Mouse (Mus musculus) Patski (cell line): ENCODE results near the gene Cd164. TPM values are rescaled to one million over a fixed set of nuclear protein-coding genes. Genes with fewer than 3 reads are reported as not detected.
"Not testable (repeated sequence)": the region's sequence is repeated elsewhere in the genome, so short reads cannot be mapped to it uniquely, and the experiment has no call there.

ENCODE experiments used
- ATAC-seq: fragments of 100-300 bp; one replicate; pipeline ENCODE4 v1.8.0; 2021
- CTCF ChIA-PET: fragments of 350-600 bp; sonication (Branson Sonifier 250); formaldehyde crosslinking; loops from one replicate; lab custom pipeline; 2022; ENCODE audit warnings: inconsistent platforms; lab: Charles Lee
- POLR2A ChIA-PET: fragments of 350-600 bp; sonication (Branson Sonifier 250); formaldehyde crosslinking; loops from one replicate; lab custom pipeline; 2022; ENCODE audit warnings: antibody characterized with exemption, inconsistent platforms; lab: Charles Lee
- DNase-seq: peaks from one replicate; pipeline ENCODE4 v3.0.0-alpha.2; 2011; ENCODE audit warnings: low read depth, low spot score
- H3K27me3 ChIP-seq: fragments of 371-371 bp; one replicate; pipeline ENCODE4 v1.5.1; 2021
- CTCF ChIP-seq: fragments of 100-300 bp; IDR thresholded peaks from one replicate; pipeline ENCODE4 v1.5.1; 2021
- in situ Hi-C: fragments of 300-500 bp; cut with MboI; formaldehyde crosslinking; loops from 3 replicates; pipeline ENCODE4 v1.11.1; 2018; ENCODE audit warnings: low pct_unique_long_range_greater_than_20kb, mixed read lengths
- polyA plus RNA-seq: library from polyadenylated mRNA; unstranded; gene quantifications from one replicate; pipeline ENCODE4 v1.2.3, GENCODE M21; 2021

Cd164 gene
- polyA plus RNA-seq, 1 experiment from 2014 or later: 433 TPM

DNA sequence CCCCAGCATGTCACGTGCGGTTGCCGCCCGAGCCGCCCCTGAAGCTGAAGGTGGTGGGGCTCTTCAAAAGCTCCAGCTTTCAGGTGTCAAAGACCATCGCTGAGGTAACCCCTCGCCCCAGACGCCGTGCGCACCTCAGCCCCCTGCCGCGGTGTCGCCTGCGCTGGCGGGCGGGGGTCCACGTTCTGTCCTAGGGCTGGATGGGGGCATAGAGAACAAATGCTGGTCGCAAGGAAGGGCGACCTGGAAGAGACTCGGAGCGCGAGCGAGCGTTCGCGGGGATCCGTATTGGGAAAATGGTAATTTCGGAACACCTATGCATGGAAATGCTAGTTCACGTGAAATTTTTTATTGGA is 28.7 kb upstream of the Cd164 start:
- TF ChIP-seq CTCF: no peak
- ChIA-PET POLR2A (interaction anchor here (0.6 to 1.3 kb wide), 4 partner anchors 13 to 1644 kb away, joined by 3 to 6 read pairs (median 4); partner anchors contain the start of gene Zbtb24), CTCF (interaction anchor here (1.0 kb wide), 1 partner anchor 14 kb away, joined by 3 read pairs; the partner anchor contains the start of gene Mical1)
- ATAC-seq (peak; percentile 3), DNase-seq (no peak)
- H3K27me3 ChIP-seq: no peaks in the 10 kb centered on the region
- in situ Hi-C loops: no loop called here

DNA sequence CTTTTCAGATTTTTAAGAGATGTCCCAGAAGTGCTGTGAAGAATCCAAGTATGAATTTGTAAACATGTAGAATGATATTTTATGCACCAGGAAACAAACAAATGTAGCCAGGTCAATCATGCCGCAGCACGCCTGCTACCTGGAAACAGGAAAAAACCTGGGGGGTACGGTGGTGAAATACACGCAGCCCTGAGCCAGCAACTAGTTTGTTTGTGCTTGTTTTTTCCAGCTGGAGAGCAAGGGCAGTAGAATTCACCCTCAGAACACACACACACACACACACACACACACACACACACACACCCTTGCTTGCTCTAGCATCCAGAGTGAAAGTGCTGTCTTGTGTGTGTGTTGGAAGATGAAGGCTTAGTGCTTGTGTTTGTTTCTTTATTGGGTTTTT is 28.1 kb upstream of the Cd164 start:
- in situ Hi-C loops: no loop called here
- ATAC-seq: no peak
- TF ChIP-seq CTCF: no peak
- no peaks in the 10 kb centered on the region for H3K27me3 ChIP-seq
- ChIA-PET POLR2A (interaction anchor here (0.6 to 1.3 kb wide), 6 partner anchors 14 to 1643 kb away, joined by 3 to 4 read pairs (median 3); no protein-coding TSS in a partner anchor), CTCF (no interaction called here)
- DNase-seq: no peak

DNA sequence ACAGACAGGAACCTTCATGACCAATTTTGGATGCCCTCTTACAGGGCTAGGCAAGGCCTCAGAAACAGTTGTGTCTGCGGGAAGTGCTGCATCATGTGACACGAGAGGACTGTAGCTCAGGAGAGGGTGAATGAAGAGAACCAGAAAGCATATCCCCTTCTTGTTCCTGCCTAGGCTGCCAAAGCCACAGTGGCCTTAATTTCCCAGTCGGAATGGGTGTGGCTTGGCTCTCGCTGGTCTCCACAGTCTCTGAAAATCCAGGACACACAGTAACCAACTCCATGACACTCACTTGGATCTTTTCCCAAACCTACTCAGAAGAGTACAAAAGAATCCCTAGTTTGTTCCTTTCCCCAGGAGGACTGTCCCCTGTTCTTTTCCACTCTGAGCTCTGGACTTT is 18.3 kb upstream of the Cd164 start:
- CTCF ChIA-PET: interaction anchor here (1.6 kb wide), 1 partner anchor 20 kb away, joined by 3 read pairs; no protein-coding TSS in a partner anchor
- TF ChIP-seq CTCF: no peak
- ATAC-seq: no peak
- in situ Hi-C loops: loop anchor here (5.0 kb wide), 2 partner anchors 199 to 499 kb away; partner anchors contain the start of genes Ak9 and Fig4
- H3K27me3 ChIP-seq: no peaks in the 10 kb centered on the region
- no peak for DNase-seq
- POLR2A ChIA-PET: no interaction called here

DNA sequence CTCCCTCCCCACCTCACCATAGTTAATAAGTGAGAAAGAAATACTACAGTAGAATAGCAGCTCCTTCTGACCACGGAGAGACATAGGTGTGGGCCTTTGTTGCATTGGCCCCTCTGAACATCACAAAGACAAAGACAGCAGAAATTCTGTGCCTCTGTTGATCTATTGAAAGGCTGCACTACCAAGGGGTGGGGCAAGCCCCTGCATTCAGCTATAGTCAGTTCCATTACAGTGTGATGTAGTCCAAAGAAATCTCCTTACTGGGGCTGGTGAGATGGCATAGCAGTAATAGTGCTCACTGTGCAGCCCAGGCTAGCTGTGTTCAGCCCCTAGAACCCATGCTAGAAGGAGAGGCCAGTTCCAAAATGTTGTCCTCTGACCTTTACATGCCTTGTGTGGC is 14.2 kb upstream of the Cd164 start:
- H3K27me3 ChIP-seq: no peaks in the 10 kb centered on the region
- ATAC-seq: no peak
- DNase-seq: no peak
- in situ Hi-C loops: loop anchor here (5.0 kb wide), 2 partner anchors 203 to 503 kb away; partner anchors contain the start of genes Ak9 and Fig4
- CTCF ChIA-PET: interaction anchor here (0.7 to 4.0 kb wide), 6 partner anchors 9 to 184 kb away, joined by 3 to 23 read pairs (median 5); no protein-coding TSS in a partner anchor
- POLR2A ChIA-PET: no interaction called here
- TF ChIP-seq CTCF: no peak

DNA sequence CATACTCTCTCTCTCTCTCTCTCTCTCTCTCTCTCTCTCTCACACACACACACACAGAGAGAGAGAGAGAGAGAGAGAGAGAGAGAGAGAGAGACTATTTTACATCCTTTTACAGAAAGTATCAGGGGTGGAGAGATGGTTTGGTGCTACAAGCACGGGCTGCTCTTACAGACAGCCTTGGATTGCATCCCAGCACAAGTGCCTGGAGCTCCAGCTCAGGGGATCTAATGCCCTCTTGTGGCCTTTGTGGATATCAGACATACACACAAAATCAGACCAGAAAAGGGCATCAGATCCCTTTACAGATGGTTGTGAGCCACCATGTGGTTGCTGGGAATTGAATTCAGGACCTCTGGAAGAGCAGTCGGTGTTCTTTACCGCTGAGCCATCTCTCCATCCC is 13.8 kb upstream of the Cd164 start:
- in situ Hi-C loops, ATAC-seq, H3K27me3 ChIP-seq: not testable (repeated sequence)
- peak; percentile 41 for DNase-seq
- CTCF ChIA-PET: interaction anchor here (0.7 to 4.0 kb wide), 10 partner anchors 9 to 489 kb away, joined by 3 to 23 read pairs (median 5); partner anchors contain the start of gene Ak9
- TF ChIP-seq CTCF: peak; percentile 91
- POLR2A ChIA-PET: interaction anchor here (0.6 to 1.0 kb wide), 2 partner anchors 15 to 266 kb away, joined by 3 read pairs; no protein-coding TSS in a partner anchor

DNA sequence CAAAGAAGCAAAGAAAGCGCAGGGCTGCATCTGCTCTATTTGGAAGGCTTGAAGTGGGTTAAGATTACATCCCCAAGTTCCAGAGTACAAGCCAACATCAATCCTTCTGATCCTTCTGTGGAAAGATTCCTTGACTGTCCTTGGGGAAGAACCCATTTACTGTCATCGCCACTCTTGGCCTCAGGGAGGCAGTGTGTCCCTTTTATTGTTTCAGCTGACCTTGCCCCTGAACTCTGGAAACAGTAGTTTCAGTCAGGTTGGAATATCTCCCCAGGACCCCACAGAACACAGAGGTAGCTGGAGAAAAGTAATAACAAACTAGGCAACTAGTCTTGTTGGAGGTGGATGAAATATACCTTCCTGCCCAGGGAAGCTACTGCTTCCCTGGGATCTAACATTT is 10.1 kb upstream of the Cd164 start:
- ChIA-PET CTCF (interaction anchor here (1.0 to 1.7 kb wide), 5 partner anchors 9 to 181 kb away, joined by 3 to 6 read pairs (median 4); no protein-coding TSS in a partner anchor), POLR2A (interaction anchor here (1.2 kb wide), 1 partner anchor 9 kb away, joined by 4 read pairs; no protein-coding TSS in a partner anchor)
- in situ Hi-C loops: no loop called here
- no peak for ATAC-seq
- peak; percentile 75 for TF ChIP-seq CTCF
- H3K27me3 ChIP-seq: no peaks in the 10 kb centered on the region
- DNase-seq: no peak

DNA sequence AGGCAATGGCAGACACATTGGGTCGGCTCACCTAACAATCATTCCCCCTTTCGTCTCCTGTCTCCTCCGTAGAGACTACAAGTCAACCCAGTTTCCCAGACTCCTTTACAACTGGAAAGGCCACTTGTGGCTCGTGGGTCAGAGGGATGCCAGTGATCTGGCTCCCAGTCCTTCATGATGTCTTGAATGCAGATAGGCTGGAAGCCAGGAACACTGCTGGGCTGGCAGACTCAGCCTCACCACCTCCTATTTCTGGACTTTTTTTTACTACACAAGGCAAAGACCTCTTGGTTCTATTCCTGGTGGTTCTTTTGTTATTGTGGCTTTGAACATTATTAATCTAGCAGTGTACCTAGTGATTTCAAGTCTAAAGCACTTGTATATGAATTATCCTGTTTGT is 4.9 kb upstream of the Cd164 start:
- DNase-seq (no peak), ATAC-seq (no peak)
- ChIA-PET POLR2A (no interaction called here), CTCF (interaction anchor here (1.0 to 9.3 kb wide), 4 partner anchors 9 to 169 kb away, joined by 4 to 63 read pairs (median 5); no protein-coding TSS in a partner anchor)
- no peak for TF ChIP-seq CTCF
- no peaks in the 10 kb centered on the region for H3K27me3 ChIP-seq
- in situ Hi-C loops: loop anchor here (5.0 kb wide), 1 partner anchor 783 kb away; no protein-coding TSS in a partner anchor

DNA sequence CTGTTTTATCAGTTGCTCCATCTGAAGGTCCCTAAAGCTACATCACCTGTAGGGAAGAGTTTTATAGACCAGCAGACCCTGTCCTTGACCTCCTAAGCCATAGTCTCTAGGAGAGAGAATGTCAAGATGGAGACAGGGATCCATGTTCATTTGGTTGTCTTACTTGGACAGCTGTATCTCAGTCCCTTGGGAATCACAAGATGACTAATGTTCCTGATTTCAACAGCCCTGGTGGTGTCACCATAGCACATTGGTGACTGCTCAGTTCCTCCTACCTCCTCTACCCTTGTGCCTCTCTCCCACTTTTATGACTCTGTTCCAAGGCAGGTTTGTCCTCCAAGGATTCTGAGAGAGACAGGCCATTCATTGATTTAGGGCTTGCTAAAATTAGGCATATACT is 4.3 kb upstream of the Cd164 start:
- ATAC-seq: no peak
- in situ Hi-C loops: loop anchor here (5.0 kb wide), 2 partner anchors 167 to 782 kb away; no protein-coding TSS in a partner anchor
- no peaks in the 10 kb centered on the region for H3K27me3 ChIP-seq
- CTCF ChIA-PET: interaction anchor here (1.0 to 9.3 kb wide), 4 partner anchors 10 to 173 kb away, joined by 5 to 63 read pairs (median 28); no protein-coding TSS in a partner anchor
- no peak for DNase-seq
- no peak for TF ChIP-seq CTCF
- POLR2A ChIA-PET: interaction anchor here (0.6 to 1.2 kb wide), 2 partner anchors 9 to 84 kb away, joined by 3 to 4 read pairs; no protein-coding TSS in a partner anchor

DNA sequence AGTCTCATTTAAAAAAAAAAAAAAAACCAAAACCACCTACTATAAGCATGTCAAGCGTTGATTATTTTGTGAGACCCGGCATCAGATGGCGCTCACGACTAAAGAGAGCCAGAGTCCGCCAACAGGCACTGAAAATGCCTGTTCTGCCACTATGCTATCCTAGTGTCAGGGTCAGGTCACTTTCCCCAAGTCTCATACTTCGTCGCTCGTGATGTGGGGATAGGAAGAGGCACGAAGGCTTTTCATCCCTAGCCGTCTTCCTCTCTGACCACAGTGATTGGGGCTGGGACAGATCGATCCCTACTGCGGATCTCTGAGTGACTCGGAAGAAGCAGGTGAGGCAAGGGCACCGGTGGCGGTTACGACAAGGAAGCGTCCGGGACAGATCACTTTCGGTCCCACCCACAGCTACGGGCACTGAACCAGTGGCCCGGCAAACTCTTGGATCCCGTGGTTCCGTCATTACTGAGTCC is 670 bp upstream of the Cd164 start:
- no peaks in the 10 kb centered on the region for H3K27me3 ChIP-seq
- DNase-seq (no peak), ATAC-seq (peak; percentile 33)
- in situ Hi-C loops: loop anchor here (5.0 kb wide), 1 partner anchor 164 kb away; no protein-coding TSS in a partner anchor
- ChIA-PET POLR2A (interaction anchor here (0.7 to 3.4 kb wide), 6 partner anchors 9 to 170 kb away, joined by 4 to 32 read pairs (median 8); no protein-coding TSS in a partner anchor), CTCF (interaction anchor here (1.0 to 9.3 kb wide), 12 partner anchors 9 to 170 kb away, joined by 3 to 63 read pairs (median 4); no protein-coding TSS in a partner anchor)
- peak; percentile 80 for TF ChIP-seq CTCF

DNA sequence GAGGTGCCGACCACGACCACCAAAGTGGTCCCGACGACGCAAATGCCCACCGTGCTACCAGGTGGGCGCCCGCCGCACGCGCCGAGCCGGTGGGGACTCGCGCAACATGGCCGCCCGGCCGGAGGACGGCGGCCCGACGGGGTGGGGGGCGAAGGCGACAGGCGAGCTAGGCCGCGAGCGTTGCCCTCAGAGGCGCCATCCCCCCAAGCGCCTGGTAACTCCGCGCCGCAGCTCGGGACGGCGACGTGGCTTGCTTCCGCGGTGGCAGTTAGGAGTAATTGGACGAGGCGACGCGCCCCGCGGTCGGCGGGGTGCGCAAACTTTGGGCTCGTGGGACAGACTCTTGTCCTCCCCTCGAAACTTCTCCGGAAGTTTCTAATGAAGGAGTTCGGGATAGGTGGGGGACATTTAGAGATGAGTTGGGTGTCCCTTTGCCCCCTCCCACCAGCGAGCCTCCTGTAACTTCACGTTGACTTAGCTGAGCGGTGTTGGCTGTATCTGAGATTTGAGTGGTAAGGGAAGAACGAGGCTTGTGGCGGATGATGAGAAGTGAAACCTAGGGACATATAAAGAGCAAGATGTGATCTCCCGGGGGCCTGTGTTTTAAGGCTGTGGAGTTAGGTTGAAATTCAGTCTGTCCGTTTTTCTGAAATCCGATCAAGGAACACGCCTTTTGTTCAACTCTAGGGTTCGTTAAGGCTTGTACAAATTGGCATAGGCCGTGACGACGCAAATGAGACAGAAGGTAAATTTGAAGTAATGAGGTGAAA is 611 bp downstream of the Cd164 start:
- in situ Hi-C loops: loop anchor here (5.0 to 10.0 kb wide), 3 partner anchors 42 to 285 kb away; partner anchors contain the start of genes Cep57l1 and Sesn1
- no peaks in the 10 kb centered on the region for H3K27me3 ChIP-seq
- peak; percentile 20 for ATAC-seq
- DNase-seq: no peak
- CTCF ChIA-PET: interaction anchor here (0.9 to 9.3 kb wide), 4 partner anchors 14 to 163 kb away, joined by 3 to 63 read pairs (median 4); no protein-coding TSS in a partner anchor
- no peak for TF ChIP-seq CTCF
- POLR2A ChIA-PET: interaction anchor here (0.6 to 3.4 kb wide), 6 partner anchors 11 to 169 kb away, joined by 3 to 32 read pairs (median 8); no protein-coding TSS in a partner anchor
